Mouse (Mus musculus) embryonic facial prominence, embryonic 10.5 days (tissue): ENCODE data around the gene Otud7a. TPM values are rescaled to one million over a fixed set of nuclear protein-coding genes. Genes with fewer than 3 reads are reported as not detected.

Experiments used
- DNase-seq: peaks from one replicate; pipeline ENCODE4 v3.0.0-alpha.2; 2017; ENCODE audit warnings: low spot score
- H3K27ac ChIP-seq: fragments of 300-500 bp; sonication (generic); replicated peaks from 2 replicates; pipeline ENCODE4 v1.5.1; 2016; ENCODE audit warnings: mild to moderate bottlenecking
- H3K27me3 ChIP-seq: fragments of 300-500 bp; sonication (generic); replicated peaks from 2 replicates; pipeline ENCODE4 v1.6.1; 2016; ENCODE audit warnings: low read depth, mild to moderate bottlenecking; ENCODE audit not compliant: poor library complexity, severe bottlenecking
- H3K36me3 ChIP-seq: fragments of 300-500 bp; sonication (generic); replicated peaks from 2 replicates; pipeline ENCODE4 v1.6.1; 2016; ENCODE audit warnings: mild to moderate bottlenecking, moderate library complexity
- H3K4me1 ChIP-seq: fragments of 300-500 bp; sonication (generic); 2 replicates; pipeline ENCODE4 v1.6.1; 2016
- H3K4me3 ChIP-seq: fragments of 300-500 bp; sonication (generic); 2 replicates; pipeline ENCODE4 v1.5.1; 2016; ENCODE audit warnings: mild to moderate bottlenecking, moderate library complexity
- H3K9me3 ChIP-seq: fragments of 300-500 bp; sonication (generic); 2 replicates; pipeline ENCODE4 v1.6.1; 2016; ENCODE audit warnings: mild to moderate bottlenecking
- WGBS: fragments of 180-500 bp; shearing (Covaris S2); methylation state at CpG from one replicate; pipeline ENCODE4 v1.1.7; 2016; 5-methylcytosine and 5-hydroxymethylcytosine counted together
- polyA plus RNA-seq: library from polyadenylated mRNA; unstranded; fragments of >200 nt; fragmentation: Nextera tagmentation; extraction: Ambion mirVana; gene quantifications from 2 replicates; pipeline ENCODE4 v1.2.1, GENCODE M21; 2016

Otud7a gene
- polyA plus RNA-seq, 1 experiment from 2014 or later, result 0.42 TPM

DNA sequence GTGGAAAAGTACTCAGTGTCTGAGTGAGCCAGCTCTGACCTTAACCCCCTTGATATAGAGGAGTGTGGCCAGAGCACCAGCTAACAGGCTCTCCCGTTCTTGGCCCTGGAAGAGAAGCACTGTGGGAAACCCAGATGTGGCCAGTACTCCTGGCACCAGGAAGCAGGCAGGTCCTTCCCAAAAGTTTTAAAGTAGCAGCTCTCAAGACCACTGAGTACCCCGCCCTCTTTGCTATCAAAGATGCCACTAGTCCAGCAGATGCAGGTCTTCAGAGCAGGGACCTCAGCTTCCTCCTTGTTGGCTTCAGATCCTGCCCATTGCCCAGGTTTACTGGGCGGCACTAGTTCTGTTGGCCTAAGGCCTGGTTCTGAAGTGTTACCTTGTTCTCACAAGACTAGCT, 318.0 kb downstream of the Otud7a start:
- no peaks in the 10 kb centered on the region for H3K36me3 ChIP-seq
- H3K4me3 ChIP-seq, result no peak overlapping the region
- WGBS, result 76% methylated on average over 3 of the region's 3 CpGs
- no peak overlapping the region for H3K27ac ChIP-seq
- H3K4me1 ChIP-seq, result peaks cover 12% of the 10 kb centered on the region
- H3K9me3 ChIP-seq, result no peaks in the 10 kb centered on the region
- peaks cover 60% of the 10 kb centered on the region for H3K27me3 ChIP-seq
- no peak for DNase-seq

DNA sequence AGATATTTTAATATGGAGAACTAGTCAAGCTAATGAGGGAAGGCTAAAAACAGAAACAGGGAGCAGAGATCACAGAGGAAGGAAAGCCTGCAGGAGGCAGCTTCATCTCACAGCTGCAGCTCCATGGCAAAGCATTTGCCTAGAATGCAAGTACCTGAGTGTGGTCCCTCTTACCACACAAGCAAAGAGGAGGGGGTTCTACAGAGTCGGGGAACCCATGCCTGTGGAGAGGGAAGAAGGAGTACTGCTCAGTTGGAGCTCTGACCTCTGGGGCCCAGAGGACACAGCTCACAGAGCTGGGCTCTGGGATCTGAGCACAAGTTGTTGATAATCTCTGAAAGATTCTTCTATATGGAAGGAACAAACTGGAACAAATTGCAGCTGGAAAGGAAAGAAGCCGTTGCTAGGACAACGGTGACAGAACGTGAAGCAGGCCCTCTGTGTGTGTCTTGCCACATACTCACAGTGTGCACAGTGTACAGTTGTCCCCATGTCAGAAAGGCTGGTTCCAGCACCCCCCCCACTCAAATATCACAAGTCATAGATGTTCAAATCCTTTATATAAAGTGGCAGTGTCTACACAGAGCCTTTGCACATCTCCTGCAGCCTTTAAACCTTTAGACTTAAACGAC, 324.0 kb downstream of the Otud7a start:
- Histone ChIP-seq H3K9me3 (no peaks in the 10 kb centered on the region), H3K27me3 (peaks cover 5% of the 10 kb centered on the region), H3K4me3 (no peak overlapping the region), H3K4me1 (peaks cover 4% of the 10 kb centered on the region; the same call in 1 of the 2 replicates), H3K27ac (no peak overlapping the region), H3K36me3 (no peaks in the 10 kb centered on the region)
- WGBS, result 65% methylated on average over 5 of the region's 5 CpGs
- no peak for DNase-seq

DNA sequence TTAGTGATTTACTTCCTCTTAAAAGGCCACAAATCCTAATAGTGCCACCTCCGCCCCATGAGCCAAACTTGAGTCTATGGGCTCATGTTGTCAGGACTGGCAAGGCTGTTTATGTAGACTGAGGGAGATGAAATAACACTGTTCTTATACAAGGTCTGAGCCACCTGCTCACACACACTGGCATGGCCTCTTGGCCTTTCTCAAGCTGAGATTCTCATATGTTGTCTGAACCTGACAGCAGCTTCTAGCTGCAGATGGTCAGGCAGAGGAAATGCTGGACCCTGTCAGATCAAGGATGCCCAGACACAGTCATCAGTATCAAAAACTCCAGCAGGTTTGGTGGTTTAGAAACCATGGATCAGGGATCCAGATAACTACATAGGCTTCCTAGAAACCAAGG, 328.7 kb downstream of the Otud7a start:
- DNase-seq, result no peak

DNA sequence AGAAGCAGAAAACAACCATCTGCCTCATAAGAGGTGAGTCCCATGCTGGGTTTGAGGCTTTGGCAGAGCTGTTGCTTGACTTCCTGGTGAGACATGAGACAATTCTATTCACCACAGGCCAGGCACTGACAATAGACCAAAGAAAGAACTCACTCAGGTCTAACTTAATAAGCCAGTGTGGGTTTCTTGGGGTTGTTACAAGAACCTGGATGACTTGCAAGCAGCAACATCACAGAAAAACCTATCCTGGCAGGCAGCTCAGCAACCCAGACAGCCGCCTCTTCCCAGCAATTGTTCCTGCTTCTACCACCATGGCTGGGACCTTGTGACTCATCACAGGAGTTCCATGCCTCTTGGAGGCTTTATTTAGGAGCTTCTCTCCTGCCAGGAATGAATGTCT, 329.7 kb downstream of the Otud7a start:
- H3K4me3 ChIP-seq, result no peak overlapping the region
- H3K9me3 ChIP-seq, result no peaks in the 10 kb centered on the region
- H3K27me3 ChIP-seq, result no peaks in the 10 kb centered on the region
- H3K36me3 ChIP-seq, result no peaks in the 10 kb centered on the region
- H3K4me1 ChIP-seq, result no peaks in the 10 kb centered on the region
- H3K27ac ChIP-seq, result no peak overlapping the region
- 51% methylated on average over 1 of the region's 1 CpGs for WGBS
- DNase-seq, result no peak

More for the DNA sequence above, 328.7 kb downstream of the Otud7a start:
- no peaks in the 10 kb centered on the region for H3K36me3 ChIP-seq
- 96% methylated on average over 1 of the region's 1 CpGs for WGBS
- no peaks in the 10 kb centered on the region for H3K9me3 ChIP-seq
- H3K4me1 ChIP-seq, result peaks cover 4% of the 10 kb centered on the region; the same call in 1 of the 2 replicates
- no peaks in the 10 kb centered on the region for H3K27me3 ChIP-seq
- no peak overlapping the region for H3K4me3 ChIP-seq
- no peak overlapping the region for H3K27ac ChIP-seq

DNA sequence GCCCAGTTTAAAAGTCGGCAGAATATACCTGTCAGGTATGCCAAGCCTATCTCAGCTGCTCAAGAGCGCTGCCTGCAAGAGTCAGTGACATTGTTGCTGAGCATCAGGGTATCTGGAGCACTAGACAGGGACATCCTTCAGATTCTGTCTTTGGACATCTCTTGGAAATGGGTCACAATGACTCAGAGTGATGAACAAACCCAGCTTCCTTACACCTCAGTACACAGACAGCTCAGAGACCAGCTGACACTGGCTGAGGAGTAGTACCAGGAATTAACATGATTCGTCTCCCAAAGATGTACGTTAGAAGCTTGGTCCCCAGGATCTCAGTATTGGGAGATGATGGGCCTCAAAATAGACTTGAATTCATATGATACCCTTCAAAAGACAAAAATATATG, 332.8 kb downstream of the Otud7a start:
- H3K4me3 ChIP-seq, result no peak overlapping the region
- no peak overlapping the region for H3K27ac ChIP-seq
- no peaks in the 10 kb centered on the region for H3K27me3 ChIP-seq
- H3K9me3 ChIP-seq, result no peaks in the 10 kb centered on the region
- no peaks in the 10 kb centered on the region for H3K36me3 ChIP-seq
- 90% methylated on average over 4 of the region's 4 CpGs for WGBS
- DNase-seq, result no peak
- no peaks in the 10 kb centered on the region for H3K4me1 ChIP-seq

DNA sequence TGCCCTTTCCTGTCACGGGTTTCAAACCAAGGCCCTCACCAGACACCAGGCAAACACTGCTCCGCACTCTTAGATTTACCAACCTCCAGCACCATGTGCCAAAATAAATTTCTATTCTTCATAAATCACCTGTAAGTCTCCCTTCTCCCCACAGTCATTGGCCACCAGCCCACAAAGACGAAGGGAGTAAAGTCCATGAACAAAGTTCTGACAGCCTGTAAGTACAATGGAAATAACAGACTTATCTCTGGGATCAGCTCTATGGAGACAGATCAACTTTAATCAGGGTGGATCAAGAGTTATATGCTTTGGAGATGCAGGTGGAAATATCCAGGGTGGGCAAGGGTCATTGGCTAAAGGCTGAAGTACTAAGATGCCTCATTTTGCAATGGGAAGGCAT, 336.3 kb downstream of the Otud7a start:
- H3K27ac ChIP-seq, result no peak overlapping the region
- H3K9me3 ChIP-seq, result no peaks in the 10 kb centered on the region
- no peak for DNase-seq
- no peaks in the 10 kb centered on the region for H3K27me3 ChIP-seq
- H3K4me3 ChIP-seq, result no peak overlapping the region
- 90% methylated on average over 3 of the region's 3 CpGs for WGBS
- no peaks in the 10 kb centered on the region for H3K4me1 ChIP-seq
- no peaks in the 10 kb centered on the region for H3K36me3 ChIP-seq

DNA sequence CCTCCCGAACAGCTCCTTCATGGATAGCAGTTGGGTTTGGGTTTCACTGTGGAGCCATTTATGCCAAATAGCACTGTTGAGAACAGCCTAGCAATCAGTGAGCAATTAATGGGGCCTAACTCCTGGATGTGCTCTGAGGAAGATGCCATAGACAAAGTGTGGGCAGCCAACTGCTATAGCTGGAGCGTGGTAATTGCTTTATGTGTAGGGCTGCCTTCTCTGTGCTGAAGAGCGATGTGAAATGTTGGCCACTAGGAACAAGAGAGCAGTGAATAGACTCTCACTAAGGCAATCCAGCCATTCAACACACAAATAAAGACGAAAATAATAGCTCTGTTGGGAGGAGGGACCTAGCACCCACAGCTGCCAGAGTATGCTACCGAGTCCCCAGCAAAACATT, 345.2 kb downstream of the Otud7a start:
- no peaks in the 10 kb centered on the region for H3K4me1 ChIP-seq
- no peak for DNase-seq
- 74% methylated on average over 5 of the region's 5 CpGs for WGBS
- H3K36me3 ChIP-seq, result no peaks in the 10 kb centered on the region
- H3K9me3 ChIP-seq, result no peaks in the 10 kb centered on the region
- no peak overlapping the region for H3K4me3 ChIP-seq
- H3K27ac ChIP-seq, result no peak overlapping the region
- no peaks in the 10 kb centered on the region for H3K27me3 ChIP-seq

DNA sequence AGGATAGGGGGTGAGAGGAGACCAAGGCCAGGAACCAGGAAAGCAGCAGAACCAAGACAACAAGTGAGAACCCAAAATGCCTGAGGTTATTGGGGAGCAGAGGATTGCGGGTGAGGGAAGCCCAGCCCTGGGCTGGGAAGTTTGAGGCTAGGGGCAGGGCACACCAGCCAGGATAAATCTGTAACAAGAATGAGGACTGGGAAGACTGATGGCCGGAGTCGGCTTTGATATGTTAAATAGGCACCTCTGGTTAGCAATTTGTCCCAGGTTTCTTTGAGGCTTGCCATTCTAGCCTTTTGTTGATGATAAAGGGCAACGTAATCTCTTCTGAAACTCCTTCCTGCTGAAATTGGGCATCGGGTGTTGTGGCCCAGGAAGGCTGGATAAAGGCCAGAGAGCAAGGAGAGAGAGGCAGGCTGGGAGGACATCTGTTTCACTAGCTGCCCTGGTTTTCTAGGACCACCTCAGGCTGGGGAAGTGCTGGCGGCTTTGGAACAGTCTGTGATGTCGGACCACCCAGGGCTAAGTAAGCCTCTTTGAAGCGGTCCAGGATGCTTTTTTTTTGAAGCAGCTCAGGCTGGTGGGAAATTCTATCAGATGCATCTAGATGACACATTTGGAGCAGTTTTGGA, 351.6 kb downstream of the Otud7a start:
- H3K4me3 ChIP-seq, result no peak overlapping the region
- H3K4me1 ChIP-seq, result peaks cover 8% of the 10 kb centered on the region
- 15% methylated on average over 8 of the region's 8 CpGs for WGBS
- peak; percentile 34 for DNase-seq
- no peaks in the 10 kb centered on the region for H3K36me3 ChIP-seq
- H3K27ac ChIP-seq, result no peak overlapping the region
- no peaks in the 10 kb centered on the region for H3K27me3 ChIP-seq
- H3K9me3 ChIP-seq, result no peaks in the 10 kb centered on the region

DNA sequence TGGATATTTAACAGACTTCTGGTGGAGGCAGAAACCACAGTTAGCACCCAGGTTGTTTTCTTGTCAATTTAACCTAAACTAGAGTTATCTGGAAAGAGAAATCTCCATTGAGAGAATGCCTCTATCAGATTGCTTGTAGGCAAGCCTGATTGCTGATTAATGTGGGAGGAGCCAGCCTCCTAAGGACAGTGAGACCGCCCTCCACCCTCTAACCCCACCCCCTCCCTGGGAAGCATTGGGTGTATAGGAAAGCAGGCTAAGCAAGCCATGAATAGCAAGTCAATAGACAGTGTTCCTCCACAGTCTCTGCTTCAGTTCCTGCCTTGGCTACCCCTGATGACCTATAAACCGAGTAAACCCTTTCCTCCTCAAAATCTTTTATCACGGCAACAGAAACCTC, 353.9 kb downstream of the Otud7a start:
- no peaks in the 10 kb centered on the region for H3K36me3 ChIP-seq

DNA sequence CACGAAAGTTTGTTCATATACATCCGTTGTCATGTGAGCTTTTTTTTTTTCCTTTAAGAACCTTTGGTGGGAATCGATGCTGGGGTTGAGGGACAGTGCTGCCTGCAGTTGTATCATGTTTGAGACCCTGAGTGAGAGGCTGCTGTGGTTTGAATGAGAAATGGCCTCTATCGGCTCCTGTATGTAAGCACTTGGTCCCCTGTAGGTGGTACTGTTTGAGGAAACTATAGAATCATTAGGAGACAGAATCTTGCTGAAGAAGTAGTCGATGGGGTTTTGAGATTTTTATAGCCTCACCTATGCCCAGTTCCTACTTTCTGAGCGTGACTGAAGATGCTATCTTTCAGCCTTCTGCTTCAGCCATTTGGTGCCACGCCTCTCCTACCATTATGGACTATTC, 354.8 kb downstream of the Otud7a start:
- H3K4me3 ChIP-seq, result no peak overlapping the region
- no peak for DNase-seq
- peaks cover 8% of the 10 kb centered on the region for H3K4me1 ChIP-seq
- no peaks in the 10 kb centered on the region for H3K27me3 ChIP-seq
- H3K36me3 ChIP-seq, result no peaks in the 10 kb centered on the region
- H3K9me3 ChIP-seq, result no peaks in the 10 kb centered on the region
- WGBS, result 90% methylated on average over 7 of the region's 7 CpGs
- no peak overlapping the region for H3K27ac ChIP-seq

More for the DNA sequence above, 353.9 kb downstream of the Otud7a start:
- Histone ChIP-seq H3K27ac (no peak overlapping the region), H3K4me1 (peaks cover 8% of the 10 kb centered on the region), H3K9me3 (no peaks in the 10 kb centered on the region), H3K27me3 (no peaks in the 10 kb centered on the region), H3K4me3 (no peak overlapping the region)
- no peak for DNase-seq
- 73% methylated on average over 3 of the region's 3 CpGs for WGBS

DNA sequence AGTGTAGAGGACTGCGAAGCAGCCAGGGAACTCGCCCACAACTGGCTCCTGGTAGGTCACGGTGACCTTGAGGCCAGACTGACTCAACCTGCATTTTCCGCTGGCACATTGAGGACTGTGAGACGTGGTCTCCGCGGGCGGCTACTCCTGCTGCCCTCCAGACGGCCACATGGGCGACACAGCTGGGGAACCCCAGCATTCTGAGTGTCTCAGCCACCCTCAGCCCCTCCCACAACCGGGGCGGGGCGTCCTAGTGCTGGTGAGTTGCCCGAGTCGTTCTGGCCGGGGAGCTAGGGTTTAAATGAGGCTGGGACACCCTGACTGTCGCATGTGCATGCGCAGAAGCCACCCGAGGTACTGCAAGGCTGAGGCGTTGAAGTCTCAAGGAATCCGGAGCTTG, 358.2 kb downstream of the Otud7a start:
- no peaks in the 10 kb centered on the region for H3K36me3 ChIP-seq
- H3K4me3 ChIP-seq, result no peak overlapping the region
- H3K4me1 ChIP-seq, result no peaks in the 10 kb centered on the region
- WGBS, result 95% methylated on average over 21 of the region's 21 CpGs
- H3K9me3 ChIP-seq, result no peaks in the 10 kb centered on the region
- DNase-seq, result no peak
- no peaks in the 10 kb centered on the region for H3K27me3 ChIP-seq
- H3K27ac ChIP-seq, result no peak overlapping the region
